Mouse (Mus musculus) small intestine, adult 2 months (tissue): ENCODE results near the gene Hoxb4.

ENCODE experiments used
- CTCF ChIP-seq: fragments of 200-500 bp; IDR thresholded peaks from 2 replicates; pipeline ENCODE4 v1.5.1; 2012; ENCODE audit warnings: low read depth, mild to moderate bottlenecking, control low read depth, inconsistent platforms, low read length, moderate library complexity, mixed read lengths; ENCODE audit not compliant: insufficient replicate concordance, insufficient read length; ENCODE audit errors: extremely low read depth
- POLR2A ChIP-seq: fragments of 200-500 bp; IDR thresholded peaks from 2 replicates; pipeline ENCODE4 v1.6.1; 2012; ENCODE audit warnings: low read depth, mild to moderate bottlenecking, control low read depth, inconsistent platforms, low read length, moderate library complexity

DNA sequence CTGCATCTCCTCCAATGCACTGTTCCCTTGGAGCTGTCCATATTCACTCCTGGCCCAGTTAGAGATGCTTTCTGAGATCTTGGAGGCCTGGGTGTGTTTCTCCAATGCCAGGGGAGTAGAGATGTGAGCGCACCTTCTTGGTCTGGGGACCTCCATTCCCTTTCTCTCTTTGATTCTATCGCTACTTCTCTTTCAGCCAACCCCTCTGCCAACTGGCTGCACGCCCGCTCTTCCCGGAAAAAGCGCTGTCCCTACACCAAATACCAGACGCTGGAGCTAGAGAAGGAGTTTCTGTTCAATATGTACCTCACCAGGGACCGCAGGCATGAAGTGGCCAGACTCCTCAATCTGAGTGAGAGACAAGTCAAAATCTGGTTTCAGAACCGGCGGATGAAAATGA lies 43.6 kb upstream of the Hoxb4 start:
- no peak for TF ChIP-seq POLR2A
- TF ChIP-seq CTCF = no peak
